16 mouse cellular contexts compared by ENCODE assay signal in the genomic region with DNA sequence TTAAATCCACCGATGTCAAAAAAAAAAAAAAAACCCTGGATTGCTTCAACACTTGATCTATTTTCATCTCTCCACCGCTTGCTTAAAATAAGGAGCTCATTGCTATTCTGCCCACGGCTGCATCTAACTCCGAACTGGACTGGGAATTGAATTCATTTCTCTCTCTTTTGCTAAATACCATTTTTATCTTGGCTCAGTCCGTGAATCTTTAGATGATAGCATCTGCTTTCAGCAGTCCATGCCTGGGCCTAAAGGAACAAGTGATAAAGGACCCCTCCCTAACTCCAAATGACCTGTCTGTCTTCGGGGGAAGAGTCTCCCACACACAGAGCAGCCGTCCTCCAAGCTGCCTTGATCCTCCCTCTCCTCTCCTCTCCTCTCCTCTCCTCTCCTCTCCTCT. TPM values are rescaled to one million over a fixed set of nuclear protein-coding genes. Genes with fewer than 3 reads are reported as not detected.
DNase-seq lines count a peak whose midpoint lies in the region; ATAC-seq and TF ChIP-seq lines count a peak whose summit lies in the region.
"Had no signal": no experiment of that assay in that cellular context is flagged by ENCODE, and none has a peak within 500 bp of the region (broad histone marks: within the 10 kb centered on the region; RNA-seq: fewer than 3 reads in every experiment).

No protein-coding gene starts in this region.

- TF ChIP-seq CTCF in forebrain, postnatal 0 days (IDR thresholded peaks at IDR 0.05; ENCODE audit: low read depth) = no peak

- H3K4me2 ChIP-seq in hindbrain, embryonic 15.5 days = no peak overlapping the region
- no peak overlapping the region for H3K4me2 ChIP-seq in hindbrain, embryonic 11.5 days (replicated peaks; ENCODE audit: low read depth, low read length)
- no peak overlapping the region for H3K4me2 ChIP-seq in forebrain, postnatal 0 days (ENCODE audit: low read depth)
- no peak overlapping the region for H3K4me2 ChIP-seq in midbrain, embryonic 15.5 days
- H3K4me2 ChIP-seq: embryonic facial prominence, embryonic 12.5 days; lung, embryonic 15.5 days; neural tube, embryonic 12.5 days had no signal

- H3K9me3 ChIP-seq in hindbrain, embryonic 15.5 days = no peaks in the 10 kb centered on the region
- H3K9me3 ChIP-seq in hindbrain, embryonic 11.5 days (ENCODE audit: control insufficient read depth, low read length) = no peaks in the 10 kb centered on the region
- H3K9me3 ChIP-seq in forebrain, postnatal 0 days (ENCODE audit: low read length) = no peaks in the 10 kb centered on the region
- no peaks in the 10 kb centered on the region for H3K9me3 ChIP-seq in midbrain, embryonic 15.5 days
- H3K9me3 ChIP-seq: embryonic facial prominence, embryonic 12.5 days; lung, embryonic 15.5 days; neural tube, embryonic 12.5 days had no signal

- no peaks in the 10 kb centered on the region for H3K27me3 ChIP-seq in hindbrain, embryonic 15.5 days
- no peaks in the 10 kb centered on the region for H3K27me3 ChIP-seq in hindbrain, embryonic 11.5 days (ENCODE audit: control insufficient read depth, insufficient read depth, low read length)
- H3K27me3 ChIP-seq in forebrain, postnatal 0 days (ENCODE audit: insufficient read depth, low read length) = no peaks in the 10 kb centered on the region
- no peaks in the 10 kb centered on the region for H3K27me3 ChIP-seq in midbrain, embryonic 15.5 days (replicated peaks)
- H3K27me3 ChIP-seq: neural tube, embryonic 12.5 days had no signal

- H3K9ac ChIP-seq in hindbrain, embryonic 15.5 days = no peak overlapping the region
- no peak overlapping the region for H3K9ac ChIP-seq in hindbrain, embryonic 11.5 days (ENCODE audit: low read depth, low read length)
- H3K9ac ChIP-seq in forebrain, postnatal 0 days = no peak overlapping the region
- no peak overlapping the region for H3K9ac ChIP-seq in midbrain, embryonic 15.5 days
- H3K9ac ChIP-seq: embryonic facial prominence, embryonic 12.5 days; lung, embryonic 15.5 days; neural tube, embryonic 12.5 days had no signal

- no peak overlapping the region for H3K4me3 ChIP-seq in hindbrain, embryonic 15.5 days
- H3K4me3 ChIP-seq in hindbrain, embryonic 11.5 days (ENCODE audit: low read depth, low read length) = no peak overlapping the region
- H3K4me3 ChIP-seq in forebrain, postnatal 0 days (ENCODE audit: low read depth, low read length) = no peak overlapping the region
- no peak overlapping the region for H3K4me3 ChIP-seq in midbrain, embryonic 15.5 days
- H3K4me3 ChIP-seq: embryonic facial prominence, embryonic 12.5 days; lung, embryonic 15.5 days; megakaryocyte, embryonic 14.5 days; neural tube, embryonic 12.5 days had no signal

- peaks cover 37% of the 10 kb centered on the region for H3K4me1 ChIP-seq in hindbrain, embryonic 15.5 days (replicated peaks)
- H3K4me1 ChIP-seq in hindbrain, embryonic 11.5 days (replicated peaks; ENCODE audit: control insufficient read depth, insufficient read depth, low read length) = no peaks in the 10 kb centered on the region; the same call in 1 of the 2 replicates
- H3K4me1 ChIP-seq in forebrain, postnatal 0 days (ENCODE audit: insufficient read depth) = peaks cover 19% of the 10 kb centered on the region
- peaks cover 38% of the 10 kb centered on the region for H3K4me1 ChIP-seq in midbrain, embryonic 15.5 days
- H3K4me1 ChIP-seq: megakaryocyte, embryonic 14.5 days had no signal

- DNase-seq in hindbrain, embryonic 11.5 days (ENCODE audit: low spot score) = no peak
- peak; percentile 92 for DNase-seq in brain, adult 2 months (ENCODE audit: low read depth, low spot score)
- peak; percentile 85 for DNase-seq in forebrain, postnatal 0 days
- no peak for DNase-seq in kidney, postnatal 4 days
- DNase-seq: cerebellum, adult 9-11 months; heart, postnatal 14 days; kidney, adult 2 months; retina, postnatal 1 day; thymus, postnatal 25 days had no signal

- WGBS in hindbrain, embryonic 15.5 days = 38% methylated on average over 7 of the region's 7 CpGs
- WGBS in hindbrain, embryonic 11.5 days = 70% methylated on average over 7 of the region's 7 CpGs
- WGBS in forebrain, postnatal 0 days = 30% methylated on average over 7 of the region's 7 CpGs
- WGBS in midbrain, embryonic 15.5 days = 28% methylated on average over 7 of the region's 7 CpGs

- H3K27ac ChIP-seq in hindbrain, embryonic 15.5 days (replicated peaks) = peak overlapping the region; percentile 70; the same call in 1 of the 2 replicates
- H3K27ac ChIP-seq in hindbrain, embryonic 11.5 days (ENCODE audit: low read depth, low read length) = no peak overlapping the region
- H3K27ac ChIP-seq in forebrain, postnatal 0 days (ENCODE audit: low read depth, low read length) = peak overlapping the region; percentile 89
- H3K27ac ChIP-seq in midbrain, embryonic 15.5 days = peak overlapping the region; percentile 72
- H3K27ac ChIP-seq: embryonic facial prominence, embryonic 12.5 days; lung, embryonic 15.5 days; neural tube, embryonic 12.5 days had no signal

- ATAC-seq in hindbrain, embryonic 15.5 days (ENCODE audit: low FRiP score, low read depth) = no peak
- no peak for ATAC-seq in hindbrain, embryonic 11.5 days (ENCODE audit: low FRiP score)
- ATAC-seq in forebrain, postnatal 0 days = peak; percentile 71
- ATAC-seq in midbrain, embryonic 15.5 days (replicated peaks) = 0 out of 2 replicates have a peak, but pooled peaks have one; percentile 26
- ATAC-seq in erythroblast, adult 5-6 weeks (replicated peaks; ENCODE audit: low FRiP score, poor library complexity, severe bottlenecking) = no peak

- H3K36me3 ChIP-seq in hindbrain, embryonic 15.5 days = no peaks in the 10 kb centered on the region
- no peaks in the 10 kb centered on the region for H3K36me3 ChIP-seq in hindbrain, embryonic 11.5 days (ENCODE audit: control insufficient read depth, insufficient read depth, low read length)
- no peaks in the 10 kb centered on the region for H3K36me3 ChIP-seq in forebrain, postnatal 0 days (ENCODE audit: insufficient read depth)
- H3K36me3 ChIP-seq in midbrain, embryonic 15.5 days (replicated peaks) = no peaks in the 10 kb centered on the region
- H3K36me3 ChIP-seq: embryonic facial prominence, embryonic 12.5 days; lung, embryonic 15.5 days; neural tube, embryonic 12.5 days had no signal

RNA-seq across cellular contexts. Expression of a gene that starts 23.2 kb away (rescaled TPM):
- 5,846 and 6,036 TPM in 2 replicates for polyA plus RNA-seq in hindbrain, embryonic 15.5 days (2015; fragmentation: Nextera tagmentation; extraction: Ambion mirVana)
- polyA plus RNA-seq in hindbrain, embryonic 11.5 days (2014; fragmentation: Nextera tagmentation; extraction: Ambion mirVana) = 4,486 and 4,492 TPM in 2 replicates
- 2,537 and 3,460 TPM in 2 replicates for total RNA-seq in forebrain, postnatal 0 days (2014; rRNA removed)
- polyA plus RNA-seq in forebrain, postnatal 0 days (2015; fragmentation: Nextera tagmentation; extraction: Ambion mirVana) = 7,274 and 8,446 TPM in 2 replicates
- 7,501 and 7,674 TPM in 2 replicates for polyA plus RNA-seq in midbrain, embryonic 15.5 days (2015; fragmentation: Nextera tagmentation; extraction: Ambion mirVana)
- 207 and 212 TPM in 2 replicates for total RNA-seq in erythroblast, adult 5-6 weeks (2015; ENCODE audit: low replicate concordance)
- total RNA-seq in erythroblast, adult 5-6 weeks (2017; ENCODE audit: low replicate concordance) = 201 and 236 TPM in 2 replicates

RNA-seq across cellular contexts. Expression of a gene that starts 48.8 kb away (rescaled TPM):
- polyA plus RNA-seq in hindbrain, embryonic 15.5 days (2015; fragmentation: Nextera tagmentation; extraction: Ambion mirVana) = 7.6 and 8.1 TPM in 2 replicates
- polyA plus RNA-seq in hindbrain, embryonic 11.5 days (2014; fragmentation: Nextera tagmentation; extraction: Ambion mirVana) = 7.9 and 10.2 TPM in 2 replicates
- total RNA-seq in forebrain, postnatal 0 days (2014; rRNA removed) = 11.1 and 18.0 TPM in 2 replicates
- 6.4 and 7.6 TPM in 2 replicates for polyA plus RNA-seq in forebrain, postnatal 0 days (2015; fragmentation: Nextera tagmentation; extraction: Ambion mirVana)
- polyA plus RNA-seq in midbrain, embryonic 15.5 days (2015; fragmentation: Nextera tagmentation; extraction: Ambion mirVana) = 7.7 and 8.0 TPM in 2 replicates
- 3.1 and 3.3 TPM in 2 replicates for total RNA-seq in erythroblast, adult 5-6 weeks (2015; ENCODE audit: low replicate concordance)
- 1.5 and 3.9 TPM in 2 replicates for total RNA-seq in erythroblast, adult 5-6 weeks (2017; ENCODE audit: low replicate concordance)

RNA-seq across cellular contexts. Expression of a gene that starts 51.5 kb away (rescaled TPM):
- polyA plus RNA-seq in hindbrain, embryonic 15.5 days (2015; fragmentation: Nextera tagmentation; extraction: Ambion mirVana) = 30.4 and 35.2 TPM in 2 replicates
- 1.7 and 2.5 TPM in 2 replicates for polyA plus RNA-seq in hindbrain, embryonic 11.5 days (2014; fragmentation: Nextera tagmentation; extraction: Ambion mirVana)
- total RNA-seq in forebrain, postnatal 0 days (2014; rRNA removed) = 33.9 and 36.6 TPM in 2 replicates
- polyA plus RNA-seq in forebrain, postnatal 0 days (2015; fragmentation: Nextera tagmentation; extraction: Ambion mirVana) = 21.3 and 28.1 TPM in 2 replicates
- 22.6 and 24.7 TPM in 2 replicates for polyA plus RNA-seq in midbrain, embryonic 15.5 days (2015; fragmentation: Nextera tagmentation; extraction: Ambion mirVana)
- 1.7 and 4.4 TPM in 2 replicates for total RNA-seq in erythroblast, adult 5-6 weeks (2015; ENCODE audit: low replicate concordance)
- total RNA-seq in erythroblast, adult 5-6 weeks (2017; ENCODE audit: low replicate concordance) = 2.1 and 7.8 TPM in 2 replicates

Comparison
In these comparisons a context has a peak if more than half of its experiments do, and no peak if none do; other contexts are left out.
1. ATAC-seq: peak in forebrain, postnatal 0 days (single experiment) and midbrain, embryonic 15.5 days (single experiment); none in hindbrain, embryonic 15.5 days (single experiment), hindbrain, embryonic 11.5 days (single experiment) and erythroblast, adult 5-6 weeks (single experiment).
2. DNase-seq: peak in brain, adult 2 months (single experiment) and forebrain, postnatal 0 days (single experiment); none in hindbrain, embryonic 11.5 days (single experiment) and kidney, postnatal 4 days (0 of 2).